Mouse (Mus musculus): ENCODE data around the gene Cryzl1.
"Not testable (repeated sequence)": the region's sequence is repeated elsewhere in the genome, so short reads cannot be mapped to it uniquely, and the experiment has no call there.

Cryzl1 gene

DNA sequence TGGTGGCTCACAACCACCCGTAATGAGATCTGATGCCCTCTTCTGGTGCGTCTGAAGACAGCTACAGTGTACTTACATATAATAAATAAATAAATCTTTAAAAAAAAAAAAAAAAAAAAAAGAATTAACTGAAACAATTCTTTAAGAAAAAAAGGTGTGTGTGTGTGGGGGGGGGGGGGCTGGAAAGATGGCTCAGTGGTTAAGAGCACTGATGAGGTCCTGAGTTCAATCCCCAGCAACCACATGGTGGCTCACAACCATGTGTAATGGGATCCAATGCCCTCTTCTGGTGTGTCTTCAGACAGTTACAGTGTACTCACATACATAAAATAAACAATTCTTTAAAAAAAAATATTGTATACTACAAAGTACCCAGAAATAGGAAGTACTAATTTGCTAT is 83.4 kb downstream of the Cryzl1 start:
- DNase-seq (ENCODE audit: low spot score in 2 of 2) = not testable (repeated sequence)

DNA sequence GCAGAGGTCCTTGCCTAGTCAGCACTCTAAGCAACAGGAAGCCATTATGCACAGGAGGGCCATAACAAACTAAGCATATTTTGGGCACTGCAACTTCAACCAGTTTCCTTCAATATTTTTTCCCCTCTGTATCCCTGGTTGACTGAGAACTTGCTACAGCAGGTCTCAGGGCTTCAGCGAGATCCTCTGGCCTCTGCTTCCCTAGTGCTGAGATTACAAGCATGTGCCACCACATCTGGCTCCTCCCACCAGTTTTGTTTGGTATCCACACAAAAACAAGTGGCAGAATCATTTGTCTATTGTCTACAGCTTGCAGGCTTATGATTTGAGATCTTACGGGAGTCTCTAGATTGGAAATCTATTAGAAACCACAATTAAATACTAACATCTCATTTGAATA is 83.9 kb downstream of the Cryzl1 start:
- DNase-seq (ENCODE audit: low spot score in 2 of 2) = no peak

DNA sequence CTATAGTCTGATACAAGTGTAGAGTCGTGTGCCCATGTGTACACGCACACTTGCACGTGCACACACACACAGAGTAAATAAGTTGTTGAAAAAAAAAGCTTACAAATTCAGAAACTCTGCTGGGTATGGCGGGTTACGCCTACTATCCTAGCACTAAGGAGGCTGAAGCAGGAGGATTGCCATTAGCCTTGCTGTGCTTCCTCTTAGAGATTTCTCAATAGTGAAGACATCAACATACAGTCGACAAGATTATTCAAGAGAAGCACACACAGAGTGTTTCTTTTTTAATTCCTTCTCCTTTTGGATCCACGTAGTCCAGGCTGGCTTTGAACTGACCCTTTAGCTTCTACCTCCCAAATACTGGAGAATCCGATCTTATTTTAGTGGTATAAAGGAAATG is 88.6 kb downstream of the Cryzl1 start:
- no peak for DNase-seq (ENCODE audit: low spot score in 2 of 2)

DNA sequence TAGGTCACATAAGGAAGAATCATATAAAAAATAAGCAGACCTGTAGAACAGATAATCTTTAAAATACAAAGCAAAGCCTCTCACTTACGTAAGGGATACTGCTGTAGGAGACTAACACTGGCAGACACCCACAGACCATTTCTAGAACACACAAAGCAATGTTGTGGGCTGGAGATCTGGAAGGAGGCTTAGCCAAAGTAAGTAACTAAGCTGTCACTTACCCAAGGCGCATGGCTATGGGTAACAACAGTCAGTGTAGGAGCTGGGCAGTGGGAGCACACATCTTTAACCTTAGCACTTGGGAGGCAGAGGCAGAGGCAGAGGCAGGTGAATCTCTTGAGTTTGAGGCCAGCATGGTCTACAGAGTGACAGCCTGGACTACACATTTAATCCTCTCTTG is 89.1 kb downstream of the Cryzl1 start:
- no peak for DNase-seq (ENCODE audit: low spot score in 2 of 2)
